Comparison of ENCODE assay signal across 11 mouse cellular contexts in the genomic region with DNA sequence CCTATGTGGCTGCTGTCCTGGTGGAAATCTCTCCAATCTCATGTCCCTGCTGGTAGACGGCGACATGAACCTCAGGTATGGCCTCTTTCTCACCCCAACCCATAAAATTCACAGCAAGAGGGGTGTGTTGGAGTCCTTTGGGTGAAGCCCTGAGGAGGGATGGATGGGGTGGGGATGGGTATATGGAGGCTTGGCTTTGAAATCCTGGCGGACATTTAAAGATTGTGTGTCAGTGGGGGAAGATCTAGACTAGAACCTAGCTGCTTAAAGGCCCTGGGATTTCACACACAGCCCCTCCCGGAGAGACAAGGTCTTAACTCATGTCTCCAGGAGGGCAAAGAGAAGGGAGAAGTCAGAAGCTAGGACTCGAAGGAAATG. TPM values are rescaled to one million over a fixed set of nuclear protein-coding genes. Genes with fewer than 3 reads are reported as not detected.
A peak's percentile ranks its signal among the peaks of the same experiment; 100 is the strongest.
DNase-seq lines count a peak whose midpoint lies in the region; ATAC-seq lines count a peak whose summit lies in the region.
"Had no signal": no experiment of that assay in that cellular context is flagged by ENCODE, and none has a peak within 500 bp of the region (broad histone marks: within the 10 kb centered on the region; RNA-seq: fewer than 3 reads in every experiment).

No protein-coding gene starts in this region.

- no peaks in the 10 kb centered on the region for H3K4me1 ChIP-seq in kidney, embryonic 14.5 days (ENCODE audit: control insufficient read depth, insufficient read depth, low read length)
- no peaks in the 10 kb centered on the region for H3K4me1 ChIP-seq in embryonic facial prominence, embryonic 14.5 days (ENCODE audit: control insufficient read depth, insufficient read depth, low read length)
- peaks cover 4% of the 10 kb centered on the region; the same call in 1 of the 2 replicates for H3K4me1 ChIP-seq in hindbrain, embryonic 14.5 days (replicated peaks; ENCODE audit: control insufficient read depth, insufficient read depth, low read length)
- H3K4me1 ChIP-seq in midbrain, embryonic 14.5 days (ENCODE audit: control insufficient read depth, insufficient read depth, low read length): 0 out of 2 replicates have a peak, but pooled peaks cover 4% of the 10 kb centered on the region

- no peaks in the 10 kb centered on the region for H3K9me3 ChIP-seq in kidney, embryonic 14.5 days (ENCODE audit: control insufficient read depth, low read length)
- H3K9me3 ChIP-seq in embryonic facial prominence, embryonic 14.5 days (ENCODE audit: control insufficient read depth, low read length): no peaks in the 10 kb centered on the region
- H3K9me3 ChIP-seq in hindbrain, embryonic 14.5 days (ENCODE audit: control insufficient read depth, low read length): no peaks in the 10 kb centered on the region
- H3K9me3 ChIP-seq in midbrain, embryonic 14.5 days (ENCODE audit: control insufficient read depth, low read length): no peaks in the 10 kb centered on the region

- peaks cover 26% of the 10 kb centered on the region for H3K27me3 ChIP-seq in kidney, embryonic 14.5 days (ENCODE audit: control insufficient read depth, insufficient read depth, low read length)
- peaks cover 27% of the 10 kb centered on the region for H3K27me3 ChIP-seq in embryonic facial prominence, embryonic 14.5 days (replicated peaks; ENCODE audit: control insufficient read depth, insufficient read depth, low read length)
- peaks cover 5% of the 10 kb centered on the region; the same call in 1 of the 2 replicates for H3K27me3 ChIP-seq in hindbrain, embryonic 14.5 days (ENCODE audit: control insufficient read depth, insufficient read depth, low read length)
- H3K27me3 ChIP-seq in midbrain, embryonic 14.5 days (ENCODE audit: control insufficient read depth, insufficient read depth, low read length): peaks cover 6% of the 10 kb centered on the region

- no peak overlapping the region for H3K27ac ChIP-seq in kidney, embryonic 14.5 days (ENCODE audit: low read depth, low read length)
- H3K27ac ChIP-seq in embryonic facial prominence, embryonic 14.5 days (replicated peaks; ENCODE audit: low read depth, low read length): no peak overlapping the region
- H3K27ac ChIP-seq in hindbrain, embryonic 14.5 days: no peak overlapping the region
- H3K27ac ChIP-seq in midbrain, embryonic 14.5 days (replicated peaks; ENCODE audit: low read depth, low read length): 0 out of 2 replicates have a peak overlapping the region, but pooled peaks have one; percentile 20

- no peaks in the 10 kb centered on the region for H3K36me3 ChIP-seq in kidney, embryonic 14.5 days (ENCODE audit: control insufficient read depth, insufficient read depth, low read length)
- no peaks in the 10 kb centered on the region for H3K36me3 ChIP-seq in embryonic facial prominence, embryonic 14.5 days (ENCODE audit: control insufficient read depth, insufficient read depth, low read length)
- H3K36me3 ChIP-seq in hindbrain, embryonic 14.5 days (replicated peaks; ENCODE audit: control insufficient read depth, insufficient read depth): no peaks in the 10 kb centered on the region
- H3K36me3 ChIP-seq in midbrain, embryonic 14.5 days (ENCODE audit: control insufficient read depth, insufficient read depth, low read length): no peaks in the 10 kb centered on the region

- ATAC-seq in kidney, embryonic 14.5 days (ENCODE audit: low FRiP score, low TSS enrichment): no peak
- no peak; the same call in 1 of the 2 replicates for ATAC-seq in embryonic facial prominence, embryonic 14.5 days (ENCODE audit: low read depth)
- peak; percentile 16; the same call in 1 of the 2 replicates for ATAC-seq in hindbrain, embryonic 14.5 days (ENCODE audit: low FRiP score)
- 0 out of 2 replicates have a peak, but pooled peaks have one; percentile 1 for ATAC-seq in midbrain, embryonic 14.5 days (ENCODE audit: low FRiP score, low TSS enrichment)
- ATAC-seq in erythroblast, adult 5-6 weeks (replicated peaks; ENCODE audit: low FRiP score, poor library complexity, severe bottlenecking): no peak

- no peak overlapping the region for H3K9ac ChIP-seq in kidney, embryonic 14.5 days (ENCODE audit: low read depth, low read length)
- H3K9ac ChIP-seq in embryonic facial prominence, embryonic 14.5 days (ENCODE audit: low read depth, low read length): no peak overlapping the region
- peak overlapping the region; percentile 60 for H3K9ac ChIP-seq in hindbrain, embryonic 14.5 days
- peak overlapping the region; percentile 49 for H3K9ac ChIP-seq in midbrain, embryonic 14.5 days (replicated peaks; ENCODE audit: low read length)

- peak overlapping the region; percentile 41; the same call in 1 of the 2 replicates for H3K4me3 ChIP-seq in kidney, embryonic 14.5 days (ENCODE audit: low read length)
- H3K4me3 ChIP-seq in embryonic facial prominence, embryonic 14.5 days (ENCODE audit: low read depth, low read length): peak overlapping the region; percentile 41
- H3K4me3 ChIP-seq in hindbrain, embryonic 14.5 days (replicated peaks; ENCODE audit: low read length): peak overlapping the region; percentile 44
- H3K4me3 ChIP-seq in midbrain, embryonic 14.5 days (replicated peaks; ENCODE audit: low read depth, low read length): peak overlapping the region; percentile 42

- peak overlapping the region; percentile 72 for H3K4me2 ChIP-seq in kidney, embryonic 14.5 days (replicated peaks; ENCODE audit: low read depth, low read length)
- peak overlapping the region; percentile 71 for H3K4me2 ChIP-seq in embryonic facial prominence, embryonic 14.5 days (ENCODE audit: low read depth, low read length)
- H3K4me2 ChIP-seq in hindbrain, embryonic 14.5 days (replicated peaks): peak overlapping the region; percentile 70
- H3K4me2 ChIP-seq in midbrain, embryonic 14.5 days (ENCODE audit: low read length): peak overlapping the region; percentile 63

- no peak for DNase-seq in kidney, adult 11 months
- DNase-seq in embryonic facial prominence, embryonic 14.5 days (ENCODE audit: low spot score): no peak
- no peak for DNase-seq in hindbrain, embryonic 14.5 days (ENCODE audit: low spot score)
- no peak for DNase-seq in midbrain, embryonic 14.5 days
- DNase-seq in layer of hippocampus, postnatal 25 days (ENCODE audit: extremely low spot score in 1 of 2, low spot score in 1 of 2): no peak
- no peak for DNase-seq in adrenal gland, postnatal 10 days
- DNase-seq: layer of hippocampus, postnatal 36 days had no signal

- WGBS in kidney, embryonic 14.5 days: 36% methylated on average over 5 of the region's 5 CpGs
- 33% methylated on average over 5 of the region's 5 CpGs for WGBS in embryonic facial prominence, embryonic 14.5 days
- WGBS in hindbrain, embryonic 14.5 days: 52% methylated on average over 5 of the region's 5 CpGs
- WGBS in midbrain, embryonic 14.5 days: 42% methylated on average over 5 of the region's 5 CpGs

RNA-seq across cellular contexts. Expression of a gene that starts 0.9 kb away (rescaled TPM):
- polyA plus RNA-seq in kidney, embryonic 14.5 days (2014; fragmentation: Nextera tagmentation; extraction: Ambion mirVana): 0.16 and 0.79 TPM in 2 replicates
- 1.8 and 1.9 TPM in 2 replicates for polyA plus RNA-seq in embryonic facial prominence, embryonic 14.5 days (2014; fragmentation: Nextera tagmentation; extraction: Ambion mirVana)
- 37.6 and 38.2 TPM in 2 replicates for polyA plus RNA-seq in hindbrain, embryonic 14.5 days (2014; fragmentation: Nextera tagmentation; extraction: Ambion mirVana)
- 23.2 and 23.6 TPM in 2 replicates for polyA plus RNA-seq in midbrain, embryonic 14.5 days (2014; fragmentation: Nextera tagmentation; extraction: Ambion mirVana)
- total RNA-seq in erythroblast, adult 5-6 weeks (2015; ENCODE audit: low replicate concordance): not detected in 2 replicates
- total RNA-seq in erythroblast, adult 5-6 weeks (2017; ENCODE audit: low replicate concordance): not detected in 2 replicates
- 1 to 10 TPM; 1.0 to 1.7 TPM for total RNA-seq in layer of hippocampus, postnatal 25 days (2021)
- total RNA-seq in adrenal gland, postnatal 10 days (2021): 10 to 100 TPM; 11.1 to 14.8 TPM
- total RNA-seq: gastrocnemius, postnatal 4 days; megakaryocyte, adult 5-6 weeks had no signal

RNA-seq across cellular contexts. Expression of a gene that starts 33.1 kb away (rescaled TPM):
- not detected in 2 replicates for polyA plus RNA-seq in kidney, embryonic 14.5 days (2014; fragmentation: Nextera tagmentation; extraction: Ambion mirVana)
- not detected in 2 replicates for polyA plus RNA-seq in embryonic facial prominence, embryonic 14.5 days (2014; fragmentation: Nextera tagmentation; extraction: Ambion mirVana)
- polyA plus RNA-seq in hindbrain, embryonic 14.5 days (2014; fragmentation: Nextera tagmentation; extraction: Ambion mirVana): not detected in 2 replicates
- polyA plus RNA-seq in midbrain, embryonic 14.5 days (2014; fragmentation: Nextera tagmentation; extraction: Ambion mirVana): not detected in 2 replicates
- not detected in 2 replicates for total RNA-seq in erythroblast, adult 5-6 weeks (2015; ENCODE audit: low replicate concordance)
- total RNA-seq in erythroblast, adult 5-6 weeks (2017; ENCODE audit: low replicate concordance): not detected in 2 replicates
- total RNA-seq in layer of hippocampus, postnatal 25 days (2021): not detected
- not detected for total RNA-seq in adrenal gland, postnatal 10 days (2021)
- total RNA-seq: gastrocnemius, postnatal 4 days; layer of hippocampus, postnatal 36 days had no signal

Comparison
In these comparisons a context has a peak if more than half of its experiments do, and no peak if none do; other contexts are left out.
1. ATAC-seq: peak in hindbrain, embryonic 14.5 days (single experiment) and midbrain, embryonic 14.5 days (single experiment); none in kidney, embryonic 14.5 days (single experiment), embryonic facial prominence, embryonic 14.5 days (single experiment) and erythroblast, adult 5-6 weeks (single experiment).
2. H3K9ac ChIP-seq: peak in hindbrain, embryonic 14.5 days (single experiment) and midbrain, embryonic 14.5 days (single experiment); none in kidney, embryonic 14.5 days (single experiment) and embryonic facial prominence, embryonic 14.5 days (single experiment).
3. Peak in every context shown above with its lines, with median percentiles within 50 percentile points of each other: H3K4me2 ChIP-seq and H3K4me3 ChIP-seq.